Mouse (Mus musculus) cerebellum, adult 18-20 months (tissue): ENCODE results near the gene Asl.

ENCODE experiments used
- DNase-seq, 2 experiments: peaks; one replicate each; pipeline ENCODE4 v3.0.0; 2021

Gene Asl

DNA sequence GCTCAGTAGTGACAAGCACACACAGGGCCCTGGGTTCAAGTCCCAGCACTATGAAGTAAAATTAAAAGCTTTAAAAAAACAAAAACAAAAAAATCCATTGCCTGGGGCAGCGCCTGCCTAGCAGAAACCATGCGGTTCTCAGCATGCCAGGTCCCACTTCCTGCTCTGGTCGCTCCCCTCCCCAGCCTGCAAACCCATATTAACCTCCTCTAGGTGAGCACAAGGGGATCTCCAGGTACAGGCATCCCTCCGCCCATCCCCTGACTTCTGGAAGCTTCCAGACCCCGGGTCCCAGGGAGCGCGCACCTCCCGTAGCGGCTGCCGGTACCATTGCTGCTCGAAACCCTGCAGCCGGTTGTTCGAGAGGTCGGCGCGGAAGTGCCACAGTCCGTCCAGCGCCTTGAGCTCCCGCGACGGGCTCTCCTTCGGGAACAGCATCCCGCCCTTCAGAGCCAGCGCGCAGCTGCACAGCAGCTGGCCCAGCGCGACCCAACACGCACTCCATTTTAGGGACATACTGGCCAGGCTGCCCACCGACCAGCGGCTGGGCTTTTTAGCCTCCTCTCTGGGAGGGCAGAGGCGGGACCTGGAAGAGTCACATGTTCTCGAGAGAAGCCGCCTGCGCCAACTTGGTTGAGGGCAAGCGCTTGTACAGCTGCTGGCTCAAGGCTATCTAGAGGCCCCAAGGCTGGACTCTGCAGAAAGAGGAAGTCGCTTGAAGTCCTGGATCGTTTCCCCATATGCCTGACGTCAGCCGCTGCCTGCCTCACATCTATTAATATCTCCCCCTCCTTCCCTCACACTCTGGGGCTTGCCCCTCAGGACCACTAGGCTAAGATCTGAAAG is 26.5 kb downstream of the Asl start, which contains the start of gene Gusb:
Gusb (minus strand) TSS at position 749 of the 846 bp plus-strand sequence.
- DNase-seq: peak; percentile 64 to 67

DNA sequence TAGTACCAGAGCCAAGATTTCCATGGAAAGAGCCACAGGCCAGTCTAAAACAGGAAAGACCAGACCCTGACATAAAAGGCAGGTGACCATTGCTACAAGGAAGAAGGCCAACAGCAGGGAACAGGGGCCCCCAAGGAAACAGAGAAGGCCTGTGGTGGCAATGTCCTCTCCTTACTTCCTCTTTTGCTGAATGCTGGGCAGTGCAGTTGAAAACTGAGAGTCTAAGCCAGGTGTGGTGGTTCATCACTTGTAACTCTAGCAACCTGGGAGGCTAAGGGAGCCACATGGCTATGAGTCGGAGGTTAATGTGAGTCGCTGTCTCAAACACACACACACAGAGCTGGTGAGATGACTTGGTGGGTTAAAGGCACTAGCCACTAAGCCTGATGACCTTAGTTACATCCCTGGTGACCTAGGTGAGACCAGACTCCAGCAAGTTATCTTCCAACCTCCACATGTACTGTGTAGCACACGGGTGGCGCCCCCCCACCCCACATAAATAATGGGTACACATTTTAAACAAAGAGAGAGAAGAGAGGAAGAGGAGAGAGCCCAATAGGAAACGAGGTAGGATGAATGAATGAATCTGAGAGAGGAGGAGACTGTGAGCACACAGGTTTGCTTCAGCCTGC is 27.6 kb downstream of the Asl start:
- no peak for DNase-seq

DNA sequence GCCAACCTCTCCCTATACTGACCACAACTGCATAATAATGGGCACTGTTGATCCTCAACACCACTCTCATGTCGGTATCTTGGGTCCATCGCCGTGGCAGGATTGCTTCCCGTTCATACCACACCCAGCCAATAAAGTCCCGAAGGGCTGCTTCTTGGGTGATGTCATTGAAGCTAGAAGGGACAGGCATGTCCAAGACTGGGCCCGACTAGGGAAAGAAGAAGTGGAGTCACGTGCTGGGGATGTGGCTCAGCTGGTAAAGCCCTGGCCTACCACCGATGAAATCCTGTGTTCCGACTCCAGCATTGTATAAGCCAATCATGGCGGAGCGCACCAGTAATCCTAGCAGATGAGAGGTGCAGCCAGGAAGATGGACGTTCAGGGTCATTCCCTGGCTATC is 28.3 kb downstream of the Asl start:
- no peak for DNase-seq

DNA sequence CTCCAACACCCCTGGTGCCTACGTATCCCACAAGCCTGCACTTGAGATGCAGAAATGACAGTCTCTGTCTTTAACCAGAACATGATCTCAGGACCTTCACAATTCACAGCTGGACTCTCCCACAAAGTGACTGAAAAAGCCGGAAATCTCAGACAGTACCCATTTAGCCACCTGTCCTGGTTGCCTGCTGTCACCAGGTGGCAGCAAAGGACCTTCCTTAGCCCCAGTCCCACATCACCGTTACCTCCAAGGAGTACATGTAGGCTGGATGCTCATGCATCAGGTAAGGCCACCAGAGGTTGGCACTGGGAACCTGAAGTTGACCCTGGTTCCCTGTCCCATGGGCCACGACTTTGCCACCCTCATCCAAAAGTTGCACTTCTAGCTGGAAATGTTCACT is 29.9 kb downstream of the Asl start:
- DNase-seq: peak; percentile 65 to 71

DNA sequence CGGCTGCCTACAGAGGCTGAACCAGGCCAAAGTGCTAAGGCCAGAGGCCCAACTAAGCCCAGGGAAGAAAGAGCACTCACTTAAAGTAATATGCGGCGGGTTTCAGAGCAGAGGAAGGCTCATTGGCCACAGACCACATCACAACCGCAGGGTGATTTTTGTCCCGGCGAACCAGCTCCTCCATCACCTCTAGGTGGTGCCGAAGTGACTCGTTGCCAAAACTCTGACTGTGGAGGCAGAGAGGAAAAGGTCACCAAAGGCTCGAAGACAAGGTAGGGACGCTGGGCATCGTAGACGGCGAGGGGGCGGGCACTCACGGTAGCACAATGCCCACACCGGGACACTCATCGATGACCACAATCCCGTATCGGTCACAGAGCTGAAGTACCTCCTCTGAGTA is 31.3 kb downstream of the Asl start:
- DNase-seq: no peak

DNA sequence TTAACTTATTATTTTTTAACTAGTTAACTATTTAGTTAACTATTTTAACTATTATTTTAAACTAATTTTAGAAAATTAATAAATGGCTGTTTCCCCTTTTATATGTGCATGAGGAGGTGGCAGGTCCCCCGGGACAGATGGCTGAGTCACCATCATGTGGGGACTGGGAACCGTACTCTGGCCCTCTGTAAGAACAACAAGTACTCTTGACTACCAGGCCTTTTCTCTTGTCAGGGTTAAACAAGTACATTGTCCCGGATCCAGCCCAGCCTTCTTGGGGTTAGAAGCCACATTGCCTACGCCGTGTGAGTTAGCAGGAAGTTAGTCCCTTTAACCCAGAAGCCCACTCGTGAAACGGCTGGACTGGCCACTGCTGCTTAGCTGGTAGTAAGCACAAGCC is 34.1 kb downstream of the Asl start:
- no peak for DNase-seq

DNA sequence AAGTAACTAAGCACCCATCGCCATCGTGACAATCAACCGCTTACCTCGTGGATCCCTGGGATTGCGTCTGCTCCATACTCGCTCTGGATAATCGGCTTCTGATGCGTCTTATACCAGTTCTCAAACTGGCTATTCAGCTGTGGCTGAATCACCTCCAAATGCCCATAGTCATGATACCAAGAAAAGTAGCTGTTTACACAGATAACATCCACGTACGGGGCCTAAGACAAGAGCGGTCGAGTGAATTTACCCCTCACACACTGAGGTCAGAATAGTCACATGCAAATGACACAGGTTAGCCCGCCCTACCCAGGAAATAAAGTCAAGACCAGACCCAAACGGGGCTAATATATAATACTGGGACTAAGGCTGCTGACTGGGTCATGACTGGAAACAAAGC is 35.7 kb downstream of the Asl start:
- no peak for DNase-seq

DNA sequence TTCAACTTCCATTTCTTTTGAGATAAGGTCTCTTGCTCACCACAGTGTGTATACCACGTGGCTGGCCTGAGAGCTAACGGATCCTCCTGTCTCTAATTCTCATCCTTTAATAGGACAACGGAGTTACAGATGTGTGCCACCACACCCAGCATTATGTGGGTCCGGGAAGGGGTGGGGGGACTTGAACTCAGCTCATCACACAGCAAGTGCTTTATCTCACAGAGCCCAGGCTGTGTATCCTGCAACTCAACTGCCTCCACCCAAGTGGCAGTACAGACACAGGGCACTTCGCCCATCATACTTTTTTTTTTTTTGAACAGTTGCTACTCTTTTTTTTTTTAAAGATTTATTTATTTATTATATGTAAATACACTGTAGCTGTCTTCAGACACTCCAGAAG is 37.1 kb downstream of the Asl start:
- DNase-seq: no peak

DNA sequence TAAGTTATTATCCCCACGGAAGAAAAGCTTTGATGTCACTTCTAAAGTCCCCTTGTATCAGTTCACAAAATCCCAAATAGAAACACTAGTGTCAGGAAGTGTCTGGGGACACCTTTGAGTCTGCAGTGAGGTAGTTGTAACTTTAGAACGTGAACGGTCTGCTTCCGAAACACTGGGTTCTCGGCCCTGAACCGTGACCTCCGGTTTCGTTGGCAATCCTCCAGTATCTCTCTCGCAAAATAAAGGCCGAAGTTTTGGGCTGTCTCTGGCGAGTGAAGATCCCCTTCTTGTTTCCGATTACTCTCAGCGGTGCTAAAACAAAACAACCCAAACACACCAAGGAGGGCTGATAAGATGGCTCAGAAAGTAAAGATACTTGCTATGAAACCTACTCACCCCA is 39.7 kb downstream of the Asl start:
- no peak for DNase-seq

DNA sequence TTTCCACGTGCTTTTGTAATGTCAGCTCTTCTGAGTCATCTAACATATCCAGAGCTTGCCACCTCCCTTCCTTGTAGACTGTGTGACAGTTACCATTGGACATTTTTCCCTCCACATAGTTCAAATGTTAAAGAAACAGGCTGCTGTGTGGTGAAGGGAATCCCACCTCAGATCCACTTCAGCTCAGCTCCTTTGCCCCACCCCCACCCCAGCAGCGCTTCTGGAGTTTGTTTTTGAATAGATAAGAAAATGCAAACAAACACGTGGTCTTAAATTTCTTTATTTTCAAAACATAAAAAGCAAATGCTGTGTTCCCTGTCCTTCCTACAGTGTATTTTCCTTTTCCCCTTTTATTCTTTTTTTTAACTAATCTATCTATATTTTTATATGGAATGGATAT is 48.8 kb downstream of the Asl start:
- no peak for DNase-seq

DNA sequence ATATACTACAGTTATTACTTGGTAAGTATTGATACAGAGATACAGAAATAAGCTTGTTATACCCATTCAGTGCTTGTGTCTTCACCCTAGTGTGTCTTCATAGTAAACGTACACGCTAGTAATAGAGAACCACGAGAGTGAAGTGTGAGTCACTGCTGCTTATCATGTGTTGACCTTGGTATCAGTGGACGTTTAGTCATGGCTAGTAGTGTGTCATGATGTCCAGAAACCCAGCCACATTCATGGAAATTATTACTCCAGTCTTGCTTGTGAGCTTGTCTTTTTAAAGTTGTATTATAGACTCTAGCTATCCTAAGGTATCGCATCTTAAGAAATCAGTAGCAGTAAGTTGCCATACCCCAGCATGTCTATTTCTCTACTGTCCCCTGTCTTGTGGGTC is 50.4 kb downstream of the Asl start:
- DNase-seq: no peak

DNA sequence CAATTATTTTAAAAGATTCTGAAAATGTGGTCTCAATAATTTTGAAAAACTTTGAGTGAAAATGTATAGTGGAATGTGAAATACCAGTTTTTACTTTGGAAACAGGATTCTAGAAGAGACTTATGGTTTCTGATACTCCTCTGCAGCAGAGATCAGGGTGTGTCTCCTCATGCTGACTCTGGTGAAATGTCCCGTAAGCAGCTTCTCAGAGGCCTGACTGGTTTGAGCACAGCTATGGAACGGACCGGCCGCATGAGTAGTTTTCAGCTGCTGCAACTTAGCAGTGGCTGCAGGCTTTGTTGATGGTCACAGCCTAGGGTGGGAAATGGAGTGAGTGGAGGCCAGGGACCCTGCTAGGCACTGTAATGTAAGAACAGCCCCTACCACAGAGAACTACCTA is 51.3 kb downstream of the Asl start:
- DNase-seq: no peak

DNA sequence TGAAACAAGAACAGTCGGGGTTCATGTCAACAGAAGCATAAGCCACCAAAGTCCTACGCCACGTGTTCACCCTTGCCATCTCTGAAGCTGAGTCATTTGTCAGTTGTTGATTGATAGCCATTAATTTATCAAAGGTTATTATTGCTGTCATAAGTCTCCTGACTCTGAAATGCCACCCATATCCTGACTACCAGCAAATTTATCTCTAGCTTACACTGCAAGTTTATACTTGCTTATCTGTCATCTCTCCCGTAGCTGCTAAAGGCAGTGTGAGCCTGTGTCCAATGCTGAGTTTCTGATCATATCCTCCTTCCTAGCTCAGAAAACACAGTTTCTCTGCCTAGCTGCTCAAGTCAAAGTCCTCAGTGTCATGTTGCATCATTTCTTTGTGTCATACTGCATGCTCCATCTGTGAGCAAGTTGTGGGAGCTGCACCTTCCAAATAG is 54.2 kb downstream of the Asl start:
- DNase-seq: no peak

DNA sequence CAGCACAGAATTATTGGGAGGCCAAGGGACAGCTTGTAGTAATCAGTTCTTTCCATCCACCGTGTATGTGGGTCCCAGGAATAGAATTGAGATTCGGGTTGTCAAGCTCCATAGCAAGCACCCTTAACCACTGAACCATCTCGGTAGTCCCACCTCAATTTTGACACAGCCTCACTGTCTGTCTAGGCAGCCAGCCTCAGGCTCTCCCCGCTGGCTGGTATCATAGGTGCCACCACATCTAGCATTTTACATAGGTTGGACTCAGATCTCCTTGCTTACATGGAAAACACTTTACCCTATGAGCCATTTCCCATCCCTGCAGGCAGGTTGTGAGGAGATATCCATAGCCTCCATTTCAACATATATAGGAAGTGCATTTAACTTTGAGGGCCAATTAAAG is 54.7 kb downstream of the Asl start:
- DNase-seq: no peak

DNA sequence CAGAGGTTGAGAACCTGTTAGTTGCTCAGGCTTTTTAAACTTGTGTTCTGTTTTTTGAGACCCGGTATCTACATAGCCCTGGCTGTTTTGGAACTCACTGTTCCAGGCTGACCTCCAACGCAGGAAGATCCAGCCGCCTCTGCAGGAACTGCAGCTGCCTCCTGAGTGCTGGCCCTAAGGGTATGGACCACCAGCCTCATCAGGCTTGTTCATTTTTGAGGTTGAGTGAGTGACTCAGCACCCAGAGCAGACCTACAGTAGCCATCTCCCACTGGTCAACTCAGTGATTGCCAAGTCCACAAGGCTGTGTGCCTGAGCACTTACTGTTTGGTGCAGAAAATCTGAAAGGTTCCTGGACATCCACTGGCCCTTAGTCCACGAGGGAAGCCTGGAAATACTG is 57.6 kb downstream of the Asl start:
- DNase-seq: no peak

DNA sequence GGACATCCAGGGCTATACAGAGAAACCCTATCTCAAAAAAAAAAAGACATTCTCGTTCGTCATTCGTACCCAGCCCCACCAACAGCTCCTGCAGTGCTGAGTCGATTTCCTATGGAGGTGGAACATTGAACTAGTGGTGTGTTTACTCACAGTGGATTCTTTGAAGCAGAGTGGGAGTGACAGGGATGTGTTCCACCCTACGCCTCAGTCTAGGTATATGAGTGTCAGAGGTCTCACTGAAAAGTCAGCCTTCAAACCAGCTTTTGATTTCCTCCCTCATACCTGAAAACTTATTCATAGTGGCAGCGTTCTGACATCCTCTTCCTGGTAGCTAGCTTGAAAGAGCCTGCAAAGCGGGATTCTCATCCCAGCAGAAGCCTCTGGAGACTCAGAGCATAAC is 60.6 kb downstream of the Asl start:
- no peak for DNase-seq

DNA sequence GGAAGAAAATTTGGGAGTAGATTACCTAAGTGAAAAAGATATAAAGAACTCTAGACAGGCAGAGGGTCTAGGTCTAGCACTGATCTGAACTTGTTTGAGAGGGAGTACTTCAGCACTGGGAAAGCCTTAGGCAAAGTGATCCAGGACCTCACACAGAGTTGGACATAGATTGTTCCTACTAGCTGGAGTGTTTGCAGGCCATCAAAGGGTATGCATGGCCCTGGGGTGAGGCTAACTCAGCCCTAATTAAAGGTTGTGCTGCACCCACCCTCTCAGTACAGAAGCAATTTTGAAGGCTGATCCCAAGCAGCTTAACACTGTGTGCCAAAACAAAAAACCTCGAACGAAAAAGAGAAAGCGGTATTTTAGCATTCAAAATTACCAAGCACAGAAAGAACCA is 62.6 kb downstream of the Asl start:
- no peak for DNase-seq

DNA sequence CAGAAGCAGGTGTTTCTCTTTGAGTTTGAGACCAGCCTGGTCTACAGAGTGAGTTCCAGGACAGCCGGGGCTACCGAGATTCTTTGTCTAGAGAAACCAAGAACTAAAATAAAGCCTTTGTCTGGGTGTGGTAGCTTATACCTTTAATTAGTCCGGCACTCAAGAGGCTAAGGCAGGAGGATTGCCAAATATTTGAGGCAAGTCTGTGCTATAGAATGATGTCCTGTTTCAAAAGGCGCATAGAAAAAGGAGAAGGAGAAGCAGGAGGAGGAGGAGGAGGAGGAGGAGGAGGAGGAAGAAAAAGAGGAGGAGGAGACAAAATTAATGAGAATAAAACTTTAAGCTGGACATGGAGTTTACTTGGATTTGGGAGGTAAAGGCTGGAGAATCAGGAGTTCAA is 65.8 kb downstream of the Asl start:
- DNase-seq: no peak
